ENCODE assay signal across 6 mouse cellular contexts in the genomic region with DNA sequence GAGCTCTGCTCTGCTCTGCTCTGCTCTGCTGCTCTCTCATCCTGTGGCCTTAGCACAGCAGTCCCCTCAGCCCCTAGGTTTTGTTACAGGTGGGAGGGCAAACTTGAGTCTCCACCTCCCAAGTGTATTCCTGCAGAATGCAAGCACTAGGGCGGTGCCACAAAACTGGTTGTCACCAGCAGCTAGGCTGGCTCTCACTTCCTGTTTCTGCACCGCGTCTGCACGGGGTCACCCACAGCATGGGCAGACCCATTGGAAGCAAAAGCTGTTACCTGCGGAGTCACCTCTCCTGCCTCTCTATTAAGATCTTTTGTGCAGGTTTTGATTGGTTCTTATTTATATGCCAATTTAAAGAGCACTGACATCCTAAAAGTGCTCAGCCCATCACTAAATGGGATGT.
DNase-seq lines count a peak whose midpoint lies in the region; ATAC-seq and TF ChIP-seq lines count a peak whose summit lies in the region.
"Not testable (repeated sequence)": the region's sequence is repeated elsewhere in the genome, so short reads cannot be mapped to it uniquely, and the experiment has no call there.

No protein-coding gene starts in this region.

- ATAC-seq in CD4-positive, CD25-positive, alpha-beta regulatory T cell, adult 4 months = peak; percentile 74
- 0 out of 2 replicates have a peak, but pooled peaks have one; percentile 24 for ATAC-seq in embryonic facial prominence, embryonic 12.5 days (ENCODE audit: insufficient number of reproducible peaks, insufficient read depth, low FRiP score, low TSS enrichment)
- peak; percentile 69 to 75 for ATAC-seq in hematopoietic stem cell, adult 5-6 weeks (replicated peaks in 1 of 2; ENCODE audit: insufficient read depth in 1 of 2, low FRiP score in 2 of 2, low TSS enrichment in 1 of 2, low read depth in 1 of 2, poor library complexity in 2 of 2, severe bottlenecking in 2 of 2)
- peak; percentile 13; the same call in 1 of the 2 replicates for ATAC-seq in liver, embryonic 11.5 days (replicated peaks; ENCODE audit: low FRiP score)
- 0 out of 2 replicates have a peak, but pooled peaks have one; percentile 13 for ATAC-seq in midbrain, postnatal 0 days (ENCODE audit: low FRiP score)

- H3K4me2 ChIP-seq in embryonic facial prominence, embryonic 12.5 days (replicated peaks); liver, embryonic 11.5 days; midbrain, postnatal 0 days (ENCODE audit: low read depth, low read length, poor library complexity, severe bottlenecking): not testable (repeated sequence)

- H3K9me3 ChIP-seq in embryonic facial prominence, embryonic 12.5 days; liver, embryonic 11.5 days (ENCODE audit: control insufficient read depth, low read length); midbrain, postnatal 0 days (ENCODE audit: low read length): not testable (repeated sequence)

- not testable (repeated sequence) for H3K27ac ChIP-seq in embryonic facial prominence, embryonic 12.5 days; liver, embryonic 11.5 days (ENCODE audit: low read depth, low read length); midbrain, postnatal 0 days (ENCODE audit: low read depth, low read length)

- DNase-seq in liver, embryonic 11.5 days (ENCODE audit: low spot score); midbrain, postnatal 0 days (ENCODE audit: low spot score): not testable (repeated sequence)
- DNase-seq in splenic B cell, adult 2 months (ENCODE audit: low read depth, low spot score) = peak; percentile 28

- H3K4me3 ChIP-seq in embryonic facial prominence, embryonic 12.5 days; liver, embryonic 11.5 days (ENCODE audit: low read depth, low read length); midbrain, postnatal 0 days (ENCODE audit: low read depth, low read length): not testable (repeated sequence)

- H3K9ac ChIP-seq in embryonic facial prominence, embryonic 12.5 days; liver, embryonic 11.5 days (ENCODE audit: low read depth, low read length); midbrain, postnatal 0 days (replicated peaks; ENCODE audit: low read length, poor library complexity, severe bottlenecking): not testable (repeated sequence)

- not testable (repeated sequence) for H3K36me3 ChIP-seq in embryonic facial prominence, embryonic 12.5 days; liver, embryonic 11.5 days (ENCODE audit: control insufficient read depth, insufficient read depth, low read length); midbrain, postnatal 0 days (ENCODE audit: insufficient read depth, low read length); splenic B cell, adult 2 months (ENCODE audit: control insufficient read depth, insufficient read depth, low read length, poor library complexity, severe bottlenecking)

- WGBS in embryonic facial prominence, embryonic 12.5 days = 82% methylated on average over 5 of the region's 5 CpGs
- 61% methylated on average over 5 of the region's 5 CpGs for WGBS in liver, embryonic 11.5 days
- WGBS in midbrain, postnatal 0 days = 91% methylated on average over 5 of the region's 5 CpGs

- H3K27me3 ChIP-seq in embryonic facial prominence, embryonic 12.5 days; liver, embryonic 11.5 days (replicated peaks; ENCODE audit: control insufficient read depth, insufficient read depth, low read length); midbrain, postnatal 0 days (ENCODE audit: insufficient read depth, low read length); splenic B cell, adult 2 months (ENCODE audit: control insufficient read depth, insufficient read depth, low read length, poor library complexity, severe bottlenecking): not testable (repeated sequence)

- TF ChIP-seq CTCF in midbrain, postnatal 0 days (IDR thresholded peaks at IDR 0.05) = not testable (repeated sequence)

- not testable (repeated sequence) for H3K4me1 ChIP-seq in embryonic facial prominence, embryonic 12.5 days; liver, embryonic 11.5 days (replicated peaks; ENCODE audit: control insufficient read depth, insufficient read depth, low read length); midbrain, postnatal 0 days (ENCODE audit: insufficient read depth, low read length)

Comparison
In these comparisons a context has a peak if more than half of its experiments do, and no peak if none do; other contexts are left out.
1. ATAC-seq: peak in every context shown above with its lines; median percentile 74 in CD4-positive, CD25-positive, alpha-beta regulatory T cell, adult 4 months; 72 in hematopoietic stem cell, adult 5-6 weeks; 24 in embryonic facial prominence, embryonic 12.5 days; 13 in liver, embryonic 11.5 days; 13 in midbrain, postnatal 0 days.